Mouse (Mus musculus) neural tube, embryonic 11.5 days (tissue): ENCODE results near the gene Gm21870. TPM values are rescaled to one million over a fixed set of nuclear protein-coding genes. Genes with fewer than 3 reads are reported as not detected.
"Not testable (repeated sequence)": the region's sequence is repeated elsewhere in the genome, so short reads cannot be mapped to it uniquely, and the experiment has no call there.

Source experiments
- ATAC-seq: fragments of 200-750 bp; cut with Nextera tagmentation; 2 replicates; pipeline ENCODE4 v1.8.0; 2017; ENCODE audit warnings: moderate number of reproducible peaks, mild to moderate bottlenecking, moderate TSS enrichment, moderate library complexity; ENCODE audit not compliant: insufficient read depth, low FRiP score, low TSS enrichment
- DNase-seq: peaks from one replicate; pipeline ENCODE4 v3.0.0-alpha.2; 2015; ENCODE audit warnings: low spot score
- H3K27ac ChIP-seq: fragments of 300-500 bp; sonication (generic); 2 replicates; pipeline ENCODE4 v1.5.1; 2014; ENCODE audit warnings: low read depth, mild to moderate bottlenecking, low read length
- H3K27me3 ChIP-seq: fragments of 300-500 bp; sonication (generic); 2 replicates; pipeline ENCODE4 v1.6.1; 2014; ENCODE audit warnings: mild to moderate bottlenecking, low read length, mixed read lengths; ENCODE audit not compliant: control insufficient read depth, insufficient read depth
- H3K36me3 ChIP-seq: fragments of 300-500 bp; sonication (generic); 2 replicates; pipeline ENCODE4 v1.6.1; 2014; ENCODE audit warnings: mild to moderate bottlenecking, low read length, moderate library complexity, mixed read lengths; ENCODE audit not compliant: control insufficient read depth, insufficient read depth
- H3K4me1 ChIP-seq: fragments of 300-500 bp; sonication (generic); 2 replicates; pipeline ENCODE4 v1.6.1; 2014; ENCODE audit warnings: low read length, mixed read lengths; ENCODE audit not compliant: control insufficient read depth, insufficient read depth
- H3K4me2 ChIP-seq: fragments of 300-500 bp; sonication (generic); 2 replicates; pipeline ENCODE4 v1.6.1; 2014; ENCODE audit warnings: low read depth, mild to moderate bottlenecking, moderate library complexity
- H3K4me3 ChIP-seq: fragments of 300-500 bp; sonication (generic); 2 replicates; pipeline ENCODE4 v1.5.1; 2014; ENCODE audit warnings: low read depth, low read length
- H3K9ac ChIP-seq: fragments of 300-500 bp; sonication (generic); 2 replicates; pipeline ENCODE4 v1.6.1; 2014; ENCODE audit warnings: mild to moderate bottlenecking, low read length
- H3K9me3 ChIP-seq: fragments of 300-500 bp; sonication (generic); 2 replicates; pipeline ENCODE4 v1.6.1; 2016; ENCODE audit warnings: low read length; ENCODE audit not compliant: control insufficient read depth
- WGBS: fragments of 180-500 bp; shearing (Covaris S2); extraction: QIAGEN DNeasy Blood & Tissue Kit; methylation state at CpG from one replicate; pipeline ENCODE4 v1.1.7; 2014; 5-methylcytosine and 5-hydroxymethylcytosine counted together
- polyA plus RNA-seq: library from polyadenylated mRNA; unstranded; fragments of >200 nt; fragmentation: Nextera tagmentation; extraction: Ambion mirVana; gene quantifications from 2 replicates; pipeline ENCODE4 v1.2.1, GENCODE M21; 2014

The Gm21870 gene
- not detected in 2 replicates for polyA plus RNA-seq

DNA sequence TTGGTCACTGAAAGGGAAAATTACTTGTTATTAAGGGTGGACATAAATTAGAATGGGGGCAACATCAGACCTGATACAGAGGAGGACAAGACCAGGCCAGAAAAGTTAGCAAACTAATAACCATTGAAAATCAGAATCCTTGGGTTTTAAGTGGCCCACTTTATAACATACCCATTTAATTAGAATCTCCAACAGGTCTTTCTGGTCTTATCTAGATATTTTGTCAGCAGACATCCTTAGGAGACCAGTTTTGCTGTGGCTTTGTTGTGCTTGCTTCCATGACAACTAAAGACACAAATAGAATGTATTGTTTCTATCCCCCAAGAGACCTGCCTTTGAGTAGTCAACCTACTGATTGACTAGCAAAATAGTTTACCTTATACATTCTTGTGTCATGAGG lies at the start of gene Gm21870:
Gm21870 (minus strand) TSS at position 101 of the 400 bp plus-strand sequence.
- H3K9ac ChIP-seq, H3K4me2 ChIP-seq, H3K27me3 ChIP-seq, H3K27ac ChIP-seq, H3K9me3 ChIP-seq, ATAC-seq, DNase-seq, H3K36me3 ChIP-seq, H3K4me3 ChIP-seq, H3K4me1 ChIP-seq: not testable (repeated sequence)

DNA sequence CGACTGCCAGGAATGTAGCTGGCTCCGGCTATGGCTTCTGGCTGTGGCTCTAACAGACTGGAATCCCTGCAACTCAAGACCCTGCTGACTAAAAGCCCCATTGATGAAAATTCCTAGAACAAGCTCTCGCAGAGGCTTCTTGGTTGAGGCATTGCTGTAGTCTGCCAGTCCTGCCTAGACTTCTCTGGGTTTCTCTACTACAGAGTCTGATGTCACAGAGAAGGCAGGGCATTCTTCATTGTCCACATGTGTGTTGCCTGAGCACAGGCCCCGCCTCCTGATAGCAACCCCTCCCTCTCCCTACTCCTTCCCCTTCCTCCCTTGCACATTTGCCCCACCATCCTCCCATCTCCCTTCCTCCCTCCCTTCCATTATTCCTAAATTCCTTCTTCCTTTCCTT lies 30.2 kb downstream of the Gm21870 start, which contains the start of gene Btbd35f6:
Btbd35f6 (minus strand) TSS at position 101 of the 400 bp plus-strand sequence.
- not testable (repeated sequence) for ATAC-seq, H3K4me2 ChIP-seq
- no CpG with 5 or more reads among the region's 4 CpGs for WGBS

More for the DNA sequence above, 30.2 kb downstream of the Gm21870 start, which contains the start of gene Btbd35f6:
- H3K9ac ChIP-seq, H3K27ac ChIP-seq, H3K36me3 ChIP-seq, H3K4me3 ChIP-seq, H3K9me3 ChIP-seq, DNase-seq, H3K27me3 ChIP-seq, H3K4me1 ChIP-seq: not testable (repeated sequence)

Other genes with a start within 250 kb of the Gm21870 start
- gene Btbd35f6, start 30.3 kb downstream of the Gm21870 start, polyA plus RNA-seq, result not detected in 2 replicates
- gene Btbd35f9, start 174.7 kb upstream of the Gm21870 start, polyA plus RNA-seq, result not detected in 2 replicates